In genomic region chr16:22366040-22366439, GRCm38 (mm10) we compare ENCODE assay signal across 22 mouse cellular contexts.
DNase-seq lines count a peak whose midpoint lies in the region; TF ChIP-seq lines count a peak whose summit lies in the region.
"Had no signal": no experiment of that assay in that cellular context is flagged by ENCODE, and none has a peak within 500 bp of the region (broad histone marks: within the 10 kb centered on the region; RNA-seq: fewer than 3 reads in every experiment).

No protein-coding gene starts in this region.

- peak overlapping the region; percentile 83 for H3K27ac ChIP-seq in left cerebral cortex, adult 2 months
- H3K27ac ChIP-seq: embryonic facial prominence, embryonic 10.5 days; heart, embryonic 13.5 days; hindbrain, postnatal 0 days; limb, embryonic 13.5 days; liver, embryonic 12.5 days; neural tube, embryonic 15.5 days had no signal

- intact Hi-C loops in left cerebral cortex, adult 2 months (cut with DNase I) = loop anchor here (1.0 kb wide), 1 partner anchor 39 kb away; no protein-coding TSS in a partner anchor
- intact Hi-C loops in left cerebral cortex, postnatal 36 days (cut with DNase I) = no loop called here

- DNase-seq in frontal cortex, postnatal 36 days (ENCODE audit: low spot score in 2 of 2) = peak; percentile 42 to 71
- no peak for DNase-seq in frontal cortex, postnatal 10 days (ENCODE audit: low spot score in 2 of 2)
- peak in 1 of 2 experiments; percentile 44 for DNase-seq in left cerebral cortex, adult 2 months (ENCODE audit: extremely low spot score in 1 of 2, low spot score in 2 of 2)
- DNase-seq in left cerebral cortex, adult 11 months (ENCODE audit: low spot score) = no peak
- peak; percentile 86 for DNase-seq in brain, adult 2 months (ENCODE audit: low read depth, low spot score)
- DNase-seq in left cerebral cortex, postnatal 36 days (ENCODE audit: low spot score in 2 of 2) = peak; percentile 56 to 58
- no peak for DNase-seq in MN1 (ENCODE audit: low spot score)
- DNase-seq: adrenal gland, postnatal 25 days; cerebellum, adult 9-11 months; gastrocnemius, postnatal 10 days; heart, adult 18-20 months; heart, postnatal 14 days; kidney, adult 9 months; kidney, postnatal 14 days; lung, adult 18-20 months; lung, postnatal 10 days had no signal

- no peak overlapping the region for H3K4me3 ChIP-seq in left cerebral cortex, adult 2 months
- H3K4me3 ChIP-seq: embryonic facial prominence, embryonic 10.5 days; heart, embryonic 13.5 days; limb, embryonic 13.5 days; liver, embryonic 12.5 days; neural tube, embryonic 15.5 days had no signal

- TF ChIP-seq CTCF in left cerebral cortex, adult 2 months (IDR thresholded peaks at IDR 0.05) = no peak

Comparison
In these comparisons a context has a peak if more than half of its experiments do, and no peak if none do; other contexts are left out.
1. DNase-seq: peak in frontal cortex, postnatal 36 days (2 of 2), brain, adult 2 months (single experiment) and left cerebral cortex, postnatal 36 days (2 of 2); none in frontal cortex, postnatal 10 days (0 of 2), left cerebral cortex, adult 11 months (single experiment) and MN1 (single experiment).